Mouse (Mus musculus): ENCODE results near the gene Katnbl1. TPM values are rescaled to one million over a fixed set of nuclear protein-coding genes. Genes with fewer than 3 reads are reported as not detected.

Gene Katnbl1
- polyA plus RNA-seq, 1 experiment, result 10.2 TPM

DNA sequence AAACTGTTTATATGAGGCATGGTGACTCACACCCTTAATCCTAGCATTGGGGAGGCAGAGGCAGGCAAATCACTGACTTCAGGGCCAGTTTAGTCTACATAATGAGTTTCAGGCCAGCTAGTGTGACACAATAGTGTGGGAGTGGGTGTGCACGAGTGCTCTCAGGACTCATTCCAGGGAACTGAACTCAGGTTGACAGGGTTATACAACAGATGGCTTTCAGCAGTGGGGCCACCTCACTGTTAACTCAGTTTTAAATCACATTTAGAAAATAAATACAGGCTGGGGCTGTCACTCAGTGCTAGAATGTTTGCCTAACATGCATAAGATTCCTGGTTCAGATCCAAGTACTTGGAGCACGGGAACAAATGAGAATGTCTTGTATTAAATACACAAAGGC, 19.4 kb upstream of the Katnbl1 start:
- 92% methylated on average over 2 of the region's 2 CpGs for WGBS
- no peak for TF ChIP-seq POLR2A (IDR thresholded peaks at IDR 0.05; ENCODE audit: borderline replicate concordance, control insufficient read depth, low read depth, low read length)
- no peak for TF ChIP-seq CTCF (IDR thresholded peaks at IDR 0.05; ENCODE audit: control insufficient read depth, insufficient read depth, low read length)
- Histone ChIP-seq H3K4me3 (replicated peaks; ENCODE audit: control insufficient read depth, low read depth, low read length) (no peak overlapping the region), H3K27ac (ENCODE audit: control insufficient read depth, insufficient read depth, low read depth, low read length, poor library complexity) (no peak overlapping the region), H3K4me1 (ENCODE audit: control insufficient read depth, insufficient read depth, low read length) (no peaks in the 10 kb centered on the region)

- no peak for TF ChIP-seq CTCF (IDR thresholded peaks at IDR 0.05; ENCODE audit: control insufficient read depth, insufficient read depth, low read length)
- no peak for TF ChIP-seq POLR2A (IDR thresholded peaks at IDR 0.05; ENCODE audit: borderline replicate concordance, control insufficient read depth, low read depth, low read length)
- Histone ChIP-seq H3K27ac (ENCODE audit: control insufficient read depth, insufficient read depth, low read depth, low read length, poor library complexity) (no peak overlapping the region), H3K4me3 (replicated peaks; ENCODE audit: control insufficient read depth, low read depth, low read length) (no peak overlapping the region), H3K4me1 (ENCODE audit: control insufficient read depth, insufficient read depth, low read length) (no peaks in the 10 kb centered on the region)
- WGBS, result 92% methylated on average over 12 of the region's 12 CpGs
Measured at GRCm38 (mm10) chr2:112360012-112360780, 18.8 kb upstream of the Katnbl1 start.

- TF ChIP-seq CTCF (IDR thresholded peaks at IDR 0.05; ENCODE audit: control insufficient read depth, insufficient read depth, low read length), result no peak
- TF ChIP-seq POLR2A (IDR thresholded peaks at IDR 0.05; ENCODE audit: borderline replicate concordance, control insufficient read depth, low read depth, low read length), result no peak
- Histone ChIP-seq H3K27ac (ENCODE audit: control insufficient read depth, insufficient read depth, low read depth, low read length, poor library complexity) (no peak overlapping the region), H3K4me1 (ENCODE audit: control insufficient read depth, insufficient read depth, low read length) (no peaks in the 10 kb centered on the region), H3K4me3 (replicated peaks; ENCODE audit: control insufficient read depth, low read depth, low read length) (no peak overlapping the region)
- WGBS, result 80% methylated on average over 2 of the region's 2 CpGs
Measured at GRCm38 (mm10) chr2:112360781-112361169, 18.2 kb upstream of the Katnbl1 start.

DNA sequence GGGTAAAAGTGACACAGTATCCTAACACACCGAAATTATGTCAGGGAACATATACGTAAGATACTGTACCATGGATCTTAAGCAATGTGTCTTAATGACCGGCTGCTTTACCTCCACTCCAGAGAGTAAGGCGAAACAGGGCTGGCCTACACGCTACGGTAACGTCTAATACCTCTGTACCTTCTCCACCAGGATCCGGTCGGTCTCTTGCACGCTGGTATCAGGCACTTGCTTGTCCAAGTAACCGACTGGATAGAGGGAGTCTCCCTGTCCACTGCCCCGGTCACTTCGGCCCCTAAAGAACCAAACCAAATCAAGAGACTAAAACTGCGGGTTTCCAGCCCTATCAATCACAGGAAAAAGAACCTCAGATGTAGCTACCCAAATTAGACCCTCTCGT, 11.8 kb upstream of the Katnbl1 start:
- 16% methylated on average over 15 of the region's 15 CpGs for WGBS
- Histone ChIP-seq H3K4me3 (replicated peaks; ENCODE audit: control insufficient read depth, low read depth, low read length) (peak overlapping the region; percentile 93), H3K4me1 (ENCODE audit: control insufficient read depth, insufficient read depth, low read length) (no peaks in the 10 kb centered on the region; the same call in 1 of the 2 replicates), H3K27ac (ENCODE audit: control insufficient read depth, insufficient read depth, low read depth, low read length, poor library complexity) (no peak overlapping the region)
- TF ChIP-seq CTCF (IDR thresholded peaks at IDR 0.05; ENCODE audit: control insufficient read depth, insufficient read depth, low read length), result no peak
- no peak for TF ChIP-seq POLR2A (IDR thresholded peaks at IDR 0.05; ENCODE audit: borderline replicate concordance, control insufficient read depth, low read depth, low read length)

DNA sequence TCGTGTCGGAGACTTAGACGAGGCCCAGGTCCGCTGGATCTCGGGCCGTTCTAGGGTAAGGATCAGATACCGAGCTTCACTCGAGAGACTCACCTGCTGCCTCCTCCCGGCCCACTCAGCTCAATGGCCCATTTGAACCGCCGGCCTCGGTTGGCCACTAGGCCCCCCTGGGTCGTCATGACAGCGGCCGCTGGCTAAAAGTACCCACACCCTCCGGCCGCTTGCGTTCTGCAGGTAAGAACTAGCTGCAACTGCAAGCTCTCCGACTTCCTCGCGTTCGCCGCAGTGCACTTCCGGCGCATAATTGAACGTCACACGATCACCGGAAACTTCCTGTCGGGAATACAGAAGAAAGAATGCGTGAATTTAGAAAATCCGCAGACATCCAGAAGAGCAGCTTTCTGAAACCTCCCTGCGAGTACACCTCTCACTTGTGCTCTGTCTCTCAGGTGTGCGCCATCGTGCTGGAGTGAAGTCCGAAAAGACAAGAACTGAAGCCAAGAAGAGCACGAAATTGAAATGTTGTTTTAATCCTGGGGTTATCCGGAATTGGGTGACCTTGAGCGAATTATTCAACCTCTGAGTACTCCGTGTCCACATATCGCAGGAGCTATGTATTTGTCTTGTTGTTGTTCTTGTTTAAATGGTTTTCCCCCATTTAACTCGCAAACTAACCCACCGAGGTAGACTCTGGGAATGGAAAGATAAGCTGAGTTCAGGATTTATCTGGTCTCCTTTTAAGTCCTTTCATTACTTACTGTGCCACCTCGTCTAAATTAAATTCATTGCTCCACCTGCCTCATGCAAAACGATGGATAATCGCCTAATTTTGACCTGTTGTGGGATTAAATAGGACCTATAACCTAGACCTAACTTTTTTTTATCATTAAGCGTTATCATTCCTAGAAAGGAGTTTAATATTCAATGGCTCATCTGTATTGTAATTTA, 11.0 kb upstream of the Katnbl1 start, which contains the start of gene Emc4:
TSS of gene Emc4 (minus strand) at position 302 of the 948 bp plus-strand sequence.
- TF ChIP-seq POLR2A (IDR thresholded peaks at IDR 0.05; ENCODE audit: borderline replicate concordance, control insufficient read depth, low read depth, low read length) (peak; percentile 78; the same call in 1 of the 2 replicates), CTCF (IDR thresholded peaks at IDR 0.05; ENCODE audit: control insufficient read depth, insufficient read depth, low read length) (peak; percentile 5; the same call in 1 of the 2 replicates)
- peak within 1 kb of the TSS; percentile 52 for H3K27ac ChIP-seq (ENCODE audit: control insufficient read depth, insufficient read depth, low read depth, low read length, poor library complexity)
- peak within 1 kb of the TSS; percentile 93 for H3K4me3 ChIP-seq (replicated peaks; ENCODE audit: control insufficient read depth, low read depth, low read length)
- H3K4me1 ChIP-seq (ENCODE audit: control insufficient read depth, insufficient read depth, low read length), result no peaks in the 10 kb centered on the region; the same call in 1 of the 2 replicates
- 2% methylated on average over 46 of the region's 46 CpGs for WGBS

- no peaks in the 10 kb centered on the region; the same call in 1 of the 2 replicates for H3K4me1 ChIP-seq (ENCODE audit: control insufficient read depth, insufficient read depth, low read length)
- H3K27ac ChIP-seq (ENCODE audit: control insufficient read depth, insufficient read depth, low read depth, low read length, poor library complexity), result no peak overlapping the region
- TF ChIP-seq CTCF (IDR thresholded peaks at IDR 0.05; ENCODE audit: control insufficient read depth, insufficient read depth, low read length) (no peak), POLR2A (IDR thresholded peaks at IDR 0.05; ENCODE audit: borderline replicate concordance, control insufficient read depth, low read depth, low read length) (no peak)
- no peak overlapping the region for H3K4me3 ChIP-seq (replicated peaks; ENCODE audit: control insufficient read depth, low read depth, low read length)
- WGBS, result 52% methylated on average over 5 of the region's 5 CpGs
Measured at GRCm38 (mm10) chr2:112369941-112370340, 9.1 kb upstream of the Katnbl1 start.

DNA sequence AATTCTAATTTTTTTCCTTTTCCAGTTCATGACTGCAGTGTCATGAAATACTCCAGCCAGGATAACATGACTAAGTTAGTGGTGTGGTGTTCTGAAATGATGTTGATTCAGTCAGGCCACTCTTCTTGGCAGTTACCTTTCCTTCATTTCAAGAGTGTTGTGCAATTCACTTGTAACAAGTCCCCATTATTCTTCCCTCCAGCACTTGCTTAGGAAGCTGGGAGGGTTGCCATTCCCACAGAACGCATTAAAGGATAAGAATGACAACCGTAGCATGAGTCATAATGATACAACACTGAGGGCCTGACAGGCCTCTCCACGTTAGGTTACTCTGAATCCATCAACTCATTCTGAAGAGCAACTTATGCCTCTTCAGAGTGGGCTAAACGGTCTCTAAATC, 5.9 kb upstream of the Katnbl1 start:
- no peak for TF ChIP-seq CTCF (IDR thresholded peaks at IDR 0.05; ENCODE audit: control insufficient read depth, insufficient read depth, low read length)
- TF ChIP-seq POLR2A (IDR thresholded peaks at IDR 0.05; ENCODE audit: borderline replicate concordance, control insufficient read depth, low read depth, low read length), result no peak
- WGBS, result 73% methylated on average over 4 of the region's 4 CpGs
- H3K4me1 ChIP-seq (ENCODE audit: control insufficient read depth, insufficient read depth, low read length), result no peaks in the 10 kb centered on the region
- H3K4me3 ChIP-seq (replicated peaks; ENCODE audit: control insufficient read depth, low read depth, low read length), result no peak overlapping the region
- no peak overlapping the region for H3K27ac ChIP-seq (ENCODE audit: control insufficient read depth, insufficient read depth, low read depth, low read length, poor library complexity)

DNA sequence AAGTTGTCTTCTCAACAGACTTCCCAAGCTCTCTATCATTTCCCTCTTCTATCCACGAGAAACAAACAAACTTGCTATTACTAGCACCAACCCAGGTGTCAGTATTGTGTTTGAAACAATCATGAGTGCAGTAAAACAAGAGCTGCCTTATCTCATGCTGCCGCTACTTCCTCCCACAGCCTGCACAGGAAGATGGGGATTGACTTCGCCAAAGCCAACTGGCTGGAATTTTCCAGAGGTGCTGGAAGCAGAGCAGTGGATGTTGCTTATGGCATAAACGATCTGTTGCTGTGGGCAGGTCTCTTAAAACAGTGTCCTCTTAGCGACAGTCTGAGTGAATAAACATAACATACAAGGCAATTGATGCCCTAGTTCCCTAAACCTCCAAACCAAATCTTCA, 4.4 kb upstream of the Katnbl1 start:
- Histone ChIP-seq H3K27ac (ENCODE audit: control insufficient read depth, insufficient read depth, low read depth, low read length, poor library complexity) (no peak overlapping the region), H3K4me1 (ENCODE audit: control insufficient read depth, insufficient read depth, low read length) (no peaks in the 10 kb centered on the region), H3K4me3 (replicated peaks; ENCODE audit: control insufficient read depth, low read depth, low read length) (no peak overlapping the region)
- no peak for TF ChIP-seq CTCF (IDR thresholded peaks at IDR 0.05; ENCODE audit: control insufficient read depth, insufficient read depth, low read length)
- no peak for TF ChIP-seq POLR2A (IDR thresholded peaks at IDR 0.05; ENCODE audit: borderline replicate concordance, control insufficient read depth, low read depth, low read length)
- WGBS, result 4% methylated on average over 5 of the region's 5 CpGs
